Mouse (Mus musculus) liver, embryonic 12.5 days (tissue): ENCODE results near the gene F3. TPM values are rescaled to one million over a fixed set of nuclear protein-coding genes. Genes with fewer than 3 reads are reported as not detected.

Source experiments
- polyA plus RNA-seq: library from polyadenylated mRNA; unstranded; fragments of >200 nt; fragmentation: Nextera tagmentation; extraction: Ambion mirVana; gene quantifications from 2 replicates; pipeline ENCODE4 v1.2.1, GENCODE M21; 2016

The F3 gene
- polyA plus RNA-seq, 1 experiment from 2014 or later, result 0.43 TPM

Other genes with a start within 250 kb of the F3 start
- 3.7 and 3.9 TPM in 2 replicates for gene Slc44a3, start 191.1 kb upstream of the F3 start, polyA plus RNA-seq
- not detected in 2 replicates for gene 4930432M17Rik, start 52.8 kb upstream of the F3 start, polyA plus RNA-seq
- 28.2 and 29.6 TPM in 2 replicates for gene Abcd3, start 91.8 kb downstream of the F3 start, polyA plus RNA-seq
- 11.2 and 12.7 TPM in 2 replicates for gene Arhgap29, start 229.0 kb downstream of the F3 start, polyA plus RNA-seq